Mouse (Mus musculus): ENCODE data around the gene Aktip. TPM values are rescaled to one million over a fixed set of nuclear protein-coding genes. Genes with fewer than 3 reads are reported as not detected.
A peak's percentile ranks its signal among the peaks of the same experiment; 100 is the strongest.

Gene Aktip
- total RNA-seq (2021) = 10 to 100 TPM; 31.6 to 40.4 TPM
- long read RNA-seq, experiment 1, transcript Aktip-205 (10 exons, 2,079 nt) = major isoform, 28 of 51 reads
- long read RNA-seq, experiment 1, transcript Aktip-201 (10 exons, 1,171 nt) = minor isoform, 6 of 51 reads
- long read RNA-seq, experiment 1, partial matches to known transcripts = 5 of 51 reads
- long read RNA-seq, experiment 1, other reads (novel, unspliced or antisense) = 12 of 51 reads
- long read RNA-seq, experiment 2, transcript Aktip-205 (10 exons, 2,079 nt) = major isoform, 25 of 42 reads
- long read RNA-seq, experiment 2, transcript Aktip-201 (10 exons, 1,171 nt) = minor isoform, 10 of 42 reads
- long read RNA-seq, experiment 2, partial matches to known transcripts = 1 of 42 reads
- long read RNA-seq, experiment 2, other reads (novel, unspliced or antisense) = 5 of 42 reads

DNA sequence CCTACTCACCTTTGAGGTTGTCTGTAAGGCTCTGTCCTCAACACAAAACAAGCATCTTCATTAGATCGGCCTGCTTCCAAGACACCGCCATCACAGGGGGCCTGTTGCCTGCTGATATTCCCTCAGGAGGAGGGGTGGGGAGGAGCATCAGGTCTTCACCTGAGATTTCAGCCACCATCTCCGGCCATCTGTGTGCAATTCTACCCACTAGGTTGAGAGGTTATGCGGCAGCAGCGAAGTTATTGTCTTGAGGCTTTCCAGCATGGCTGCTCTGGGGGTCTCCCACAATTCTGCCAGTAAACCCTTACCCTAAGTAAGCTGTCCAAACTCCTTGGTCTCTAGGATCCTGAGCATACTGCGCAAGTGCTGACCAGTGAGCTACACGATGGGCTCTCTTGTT, at the start of gene Aktip:
Aktip (minus strand) TSS at position 101 of the 400 bp plus-strand sequence.
- no peak for DNase-seq

DNA sequence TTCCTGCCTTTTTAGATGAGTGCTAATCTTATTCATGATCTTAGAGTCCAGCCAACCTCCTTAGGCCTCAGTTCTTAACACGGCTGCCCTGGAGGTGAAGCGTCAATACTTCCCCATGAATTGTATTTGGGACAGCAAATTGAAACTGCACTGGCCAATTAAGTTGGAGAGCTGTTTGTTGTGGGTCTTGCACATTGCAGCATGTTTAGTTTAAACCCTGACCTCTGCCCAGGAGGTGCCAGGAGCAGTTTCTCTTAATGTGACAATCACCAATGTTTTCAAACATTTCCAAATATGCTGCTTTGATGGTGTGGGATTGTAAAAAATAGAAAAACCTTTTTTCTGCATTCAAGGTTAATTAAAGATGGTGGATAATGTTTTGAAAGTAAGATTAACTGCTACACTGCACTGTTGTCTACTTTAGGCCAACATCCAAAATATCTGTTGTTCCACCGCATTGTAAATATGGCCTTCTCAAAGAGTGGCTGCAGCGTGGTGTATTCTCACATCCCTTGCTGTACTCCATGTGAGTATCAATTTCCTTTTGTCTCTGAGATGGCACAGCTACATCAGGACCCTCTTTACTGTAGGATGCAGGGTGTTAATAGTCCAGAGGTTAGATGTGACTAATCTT, 46.2 kb upstream of the Aktip start:
- no peak for DNase-seq

DNA sequence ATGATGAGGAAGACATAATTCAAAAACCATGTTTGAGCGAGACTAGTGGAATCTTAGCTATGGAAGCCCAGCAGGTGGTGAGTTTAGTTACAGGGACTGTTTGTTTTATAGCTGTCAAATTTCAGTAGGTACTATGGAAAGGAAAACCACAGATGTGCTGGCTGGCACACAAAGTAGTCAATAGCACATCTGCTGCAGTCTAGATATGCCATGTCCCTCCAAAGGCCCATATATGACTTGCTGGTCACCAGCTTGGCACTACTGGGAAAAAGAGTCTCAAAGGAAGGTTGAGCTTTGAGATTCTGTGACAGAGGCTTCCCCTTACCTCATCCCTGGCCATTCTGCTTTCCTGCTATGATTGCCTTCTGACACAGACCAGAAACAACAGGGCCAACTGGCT, 42.9 kb upstream of the Aktip start:
- no peak for DNase-seq

DNA sequence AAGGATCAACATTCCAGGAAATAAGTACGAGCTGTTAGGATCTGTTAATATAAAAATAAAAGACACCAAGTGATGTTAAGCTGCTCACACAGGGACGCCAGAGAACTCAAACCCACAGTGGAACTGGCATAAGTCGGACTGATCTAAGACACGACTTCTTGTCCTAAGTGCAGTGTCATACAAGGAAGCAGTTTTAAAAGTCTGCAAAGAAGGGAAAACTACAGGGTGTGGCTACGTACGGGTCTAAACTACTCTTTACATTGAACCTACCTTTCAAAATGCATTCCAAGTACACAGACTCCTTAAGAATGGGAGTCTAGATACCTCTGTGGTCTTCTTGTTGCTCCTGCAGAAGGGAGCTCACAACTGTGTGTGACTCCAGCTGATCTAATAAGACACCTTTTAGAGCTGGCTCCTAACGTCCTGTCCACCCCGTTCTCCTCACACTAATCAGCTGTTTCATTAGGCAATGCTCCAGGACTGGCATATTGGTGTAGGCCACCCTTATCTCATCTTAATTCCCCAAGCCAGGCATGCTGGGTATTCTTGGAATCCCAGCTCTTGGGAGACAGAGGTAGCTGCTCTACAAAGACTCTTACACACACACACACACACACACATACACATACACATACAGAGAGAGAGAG, 42.2 kb upstream of the Aktip start:
- no peak for DNase-seq

DNA sequence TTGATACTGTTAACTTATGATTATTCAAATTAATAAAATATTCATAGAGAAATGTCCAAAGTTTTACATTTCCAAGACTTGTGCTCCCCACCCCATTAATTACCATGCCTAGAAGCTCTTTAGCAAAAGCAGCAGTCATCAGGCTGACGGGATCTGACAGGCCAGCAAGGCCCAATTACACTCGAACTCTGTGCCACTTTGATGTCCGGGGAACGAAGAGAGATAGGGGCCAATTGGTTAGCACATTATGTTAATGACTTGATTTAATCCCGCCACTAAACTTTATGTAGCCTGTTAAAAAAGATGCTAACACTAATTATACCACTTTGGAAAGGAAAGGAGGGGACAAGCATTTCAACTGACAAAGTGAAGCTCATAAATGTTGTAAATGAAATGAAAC, 41.6 kb upstream of the Aktip start:
- DNase-seq = no peak

DNA sequence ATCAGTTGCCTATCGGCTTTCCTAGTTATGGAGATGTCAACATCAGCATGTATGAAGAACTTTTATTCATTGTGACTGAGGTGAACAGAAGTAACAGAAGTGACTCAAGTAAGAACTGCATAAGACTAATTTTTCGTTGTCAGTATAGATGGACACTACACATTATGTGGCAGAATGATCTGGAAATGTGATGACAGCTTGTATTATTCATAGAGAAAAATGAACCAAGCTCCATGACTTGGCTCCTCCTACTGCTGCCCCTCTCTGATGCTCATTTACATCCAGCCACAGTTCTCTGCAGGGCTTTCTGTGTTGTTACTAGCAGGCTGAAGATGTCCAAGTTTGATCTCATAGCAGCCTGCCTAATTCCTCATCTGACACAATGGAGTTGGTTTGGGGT, 37.4 kb upstream of the Aktip start:
- no peak for DNase-seq

DNA sequence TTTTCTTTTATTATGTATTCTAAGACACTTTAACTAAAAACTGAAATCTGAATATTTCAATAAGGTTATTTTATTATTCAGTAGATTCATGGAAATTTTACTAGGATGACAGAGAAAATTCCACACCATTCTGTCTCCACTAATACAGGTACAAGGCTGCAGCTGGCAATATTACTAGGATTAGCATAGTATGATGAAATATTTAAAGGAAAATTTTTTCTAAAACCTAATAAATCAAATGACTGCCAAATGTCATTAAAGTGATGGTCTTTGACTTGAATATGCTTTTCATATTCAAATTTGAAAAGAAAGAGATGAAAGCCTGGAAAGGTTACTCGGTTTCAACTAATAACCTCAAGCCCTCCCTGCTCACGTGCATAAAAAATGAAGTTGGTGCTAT, 34.3 kb upstream of the Aktip start:
- no peak for DNase-seq

DNA sequence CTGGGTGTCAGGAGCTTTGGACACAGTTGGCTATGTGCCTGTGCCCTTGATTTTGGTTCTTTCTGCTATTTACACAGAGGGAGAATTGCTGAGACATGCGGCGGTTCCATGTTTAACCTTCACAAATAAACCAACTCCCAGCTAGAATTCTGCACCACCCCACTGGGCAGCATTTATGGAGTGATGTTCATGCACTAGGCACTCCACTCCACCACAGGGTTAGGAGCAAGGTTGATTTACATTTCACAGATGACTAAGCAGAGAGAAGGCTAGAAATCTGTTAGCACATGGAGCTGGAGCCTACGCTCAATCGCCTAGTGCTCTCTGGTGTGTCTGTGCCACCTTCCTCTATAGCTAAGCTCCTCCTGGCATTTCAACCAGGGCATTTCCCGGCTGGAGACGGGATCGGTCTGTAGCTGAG, 27.7 kb upstream of the Aktip start:
- DNase-seq = peak; percentile 58

DNA sequence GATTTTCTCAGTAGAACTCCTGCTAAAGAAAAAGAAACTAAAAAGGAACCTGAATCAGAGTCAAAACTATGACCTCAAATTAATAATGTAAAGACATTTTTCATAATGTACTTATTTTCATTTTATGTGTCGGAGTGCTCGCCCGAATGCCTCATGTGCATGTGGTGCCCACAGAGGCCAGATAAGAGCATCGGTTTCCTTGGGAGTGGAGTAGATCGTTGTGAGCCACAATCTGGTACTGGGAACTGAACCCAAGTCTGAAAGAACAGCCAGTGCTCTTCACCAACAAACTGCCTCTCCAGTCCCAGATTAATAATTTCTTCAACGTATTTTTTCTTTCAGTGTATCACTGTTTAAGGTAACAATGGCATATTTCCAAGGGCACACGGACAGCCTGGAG, 24.5 kb upstream of the Aktip start:
- no peak for DNase-seq

DNA sequence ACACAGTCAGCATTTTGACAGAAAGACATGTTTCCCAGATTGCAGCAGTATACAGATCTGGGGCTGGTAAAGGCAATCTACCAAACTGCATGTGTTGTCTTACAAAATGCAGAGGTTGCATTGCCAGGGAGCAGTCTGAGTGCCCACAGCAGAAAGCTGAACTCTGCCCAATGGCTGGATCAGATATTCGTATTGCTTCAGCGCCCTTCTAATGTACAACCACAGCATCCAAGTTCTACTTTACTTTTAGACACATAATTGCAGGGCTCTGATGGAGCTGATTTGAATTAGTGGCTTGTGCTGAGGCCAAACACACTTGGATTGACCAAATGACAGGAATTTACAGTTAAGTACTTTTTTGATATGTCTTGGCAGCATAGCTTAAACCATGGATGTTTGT, 22.1 kb upstream of the Aktip start:
- no peak for DNase-seq

DNA sequence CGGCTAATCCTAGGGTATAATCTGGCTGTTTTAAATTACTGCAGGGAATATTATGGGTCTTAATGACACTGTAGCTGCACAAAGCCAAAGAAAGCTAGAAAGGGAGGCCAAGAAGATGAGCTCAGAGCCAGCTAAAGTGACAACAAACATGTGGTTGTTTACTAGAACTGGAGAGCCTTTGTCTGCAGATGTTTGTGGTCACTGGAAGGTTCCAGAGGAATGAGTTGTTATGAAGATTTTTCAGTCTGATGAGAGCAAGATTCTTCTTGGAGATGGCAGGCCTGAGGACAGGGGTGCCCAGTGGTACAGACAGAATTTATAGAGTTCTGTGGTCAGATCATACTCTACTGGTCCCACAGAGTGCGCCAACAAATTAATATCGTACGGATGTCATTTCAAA, 18.5 kb upstream of the Aktip start:
- no peak for DNase-seq

DNA sequence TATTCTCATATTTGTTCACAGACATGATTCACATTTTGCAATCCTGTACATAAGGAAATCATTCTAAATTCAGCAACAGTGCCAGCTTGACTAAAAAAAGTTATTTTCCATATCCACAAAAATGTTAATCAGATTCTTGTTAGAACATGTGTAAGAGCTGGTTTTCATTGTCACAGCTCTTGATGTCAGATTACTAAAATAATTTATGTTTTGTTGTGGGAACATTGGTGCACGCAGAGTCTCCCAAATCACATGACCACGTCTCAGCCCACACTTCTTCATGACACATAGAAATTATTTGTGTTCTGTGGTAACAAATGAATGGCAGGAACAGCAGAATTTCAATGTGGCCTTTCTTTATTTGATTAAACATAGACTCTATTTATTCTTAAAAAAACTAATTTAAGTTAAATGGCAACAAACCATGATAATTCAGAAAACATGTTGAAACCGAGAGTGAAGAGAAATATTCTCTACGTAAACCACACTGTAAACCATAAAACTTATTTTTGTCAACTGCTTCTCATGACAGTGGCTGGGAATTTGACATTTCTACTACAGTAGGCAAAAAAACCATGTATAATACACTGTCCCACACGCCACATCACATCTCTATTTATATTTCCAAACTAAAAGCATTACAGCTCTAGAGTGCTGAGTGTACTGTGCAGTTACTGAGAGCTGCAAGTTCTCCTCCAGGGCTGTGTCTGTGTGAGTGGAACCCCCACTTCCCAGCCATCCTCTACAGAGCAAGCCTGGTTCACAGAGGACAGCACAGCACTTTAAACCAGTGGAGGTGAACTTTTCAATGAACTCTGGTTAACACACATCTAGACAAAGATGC, 17.5 kb upstream of the Aktip start:
- DNase-seq = no peak

DNA sequence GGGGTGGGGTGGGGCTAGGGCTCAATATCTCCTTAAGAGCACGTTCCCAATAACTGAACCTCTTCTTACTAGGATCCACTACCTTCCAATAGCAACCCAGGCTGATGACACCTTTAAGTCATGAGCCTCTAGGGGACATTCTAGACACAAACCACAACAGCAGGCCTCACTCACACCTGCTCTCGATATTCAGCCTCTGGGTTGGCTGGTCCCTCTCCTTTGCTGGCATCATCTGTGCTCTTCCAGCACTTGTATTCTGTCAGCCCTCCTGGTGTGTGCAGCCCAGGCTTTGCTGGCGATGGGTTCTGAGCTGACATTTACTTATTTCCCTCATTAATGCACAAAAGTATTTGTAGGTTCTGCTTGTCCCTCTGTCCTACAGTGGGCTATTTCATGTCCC, 14.5 kb upstream of the Aktip start:
- no peak for DNase-seq

DNA sequence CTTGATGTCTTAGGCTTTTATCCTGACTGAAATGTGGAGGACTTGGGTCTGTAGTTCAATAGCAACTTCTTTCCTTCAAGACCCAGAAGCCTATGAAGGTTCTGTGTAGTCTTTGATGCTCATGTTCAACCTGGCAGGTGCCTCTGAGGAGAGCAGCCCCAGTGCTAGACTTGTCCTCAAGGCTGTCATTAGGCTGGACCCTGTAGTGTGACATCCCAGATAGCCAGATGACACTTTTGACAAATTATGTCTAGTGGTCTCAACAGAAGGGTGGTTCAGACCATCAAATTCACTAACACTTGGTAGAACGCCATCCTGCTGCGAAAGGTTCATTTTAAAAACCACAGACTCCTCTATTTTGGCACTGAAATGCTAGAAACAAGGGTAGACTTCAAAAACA, 13.2 kb upstream of the Aktip start:
- DNase-seq = no peak

DNA sequence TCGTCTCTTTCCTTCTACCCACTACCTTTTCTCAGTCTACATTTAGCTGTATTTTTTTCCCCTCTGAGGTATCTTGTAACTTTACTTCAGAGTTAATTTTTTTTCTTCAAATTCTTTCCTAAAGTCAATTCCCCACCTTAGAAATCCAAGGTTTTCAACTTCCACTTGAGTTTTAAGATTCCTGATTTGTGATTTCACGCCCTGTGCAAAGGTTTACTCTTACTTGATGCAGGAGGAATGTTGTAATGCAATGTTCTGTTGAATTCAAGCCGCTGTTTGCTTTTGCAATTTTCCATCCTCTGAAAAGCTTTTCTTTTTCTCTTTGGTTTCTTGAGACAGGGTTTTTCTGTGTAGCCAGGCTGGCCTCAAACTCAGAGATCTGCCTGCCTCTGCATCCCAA, 9.9 kb upstream of the Aktip start:
- DNase-seq = no peak

DNA sequence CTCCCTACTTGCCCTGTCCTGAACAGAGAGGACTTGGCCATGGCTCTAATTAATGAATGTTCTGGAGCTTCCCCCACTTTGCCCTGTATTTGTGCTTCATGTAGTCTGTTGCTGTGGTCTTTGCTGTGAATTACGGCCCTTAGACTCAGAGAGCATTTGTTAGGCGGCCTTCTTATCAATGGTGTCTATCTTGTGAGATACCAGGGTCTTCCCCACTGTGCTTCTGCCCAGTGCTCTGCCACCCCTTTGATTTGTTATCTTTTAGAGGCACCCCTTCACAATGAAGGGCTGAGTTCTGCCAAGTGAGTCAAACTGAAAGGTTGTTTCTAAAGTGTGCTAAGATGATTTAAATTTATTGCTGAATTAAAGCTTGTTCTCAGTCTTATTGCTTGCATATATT, 7.9 kb upstream of the Aktip start:
- no peak for DNase-seq

DNA sequence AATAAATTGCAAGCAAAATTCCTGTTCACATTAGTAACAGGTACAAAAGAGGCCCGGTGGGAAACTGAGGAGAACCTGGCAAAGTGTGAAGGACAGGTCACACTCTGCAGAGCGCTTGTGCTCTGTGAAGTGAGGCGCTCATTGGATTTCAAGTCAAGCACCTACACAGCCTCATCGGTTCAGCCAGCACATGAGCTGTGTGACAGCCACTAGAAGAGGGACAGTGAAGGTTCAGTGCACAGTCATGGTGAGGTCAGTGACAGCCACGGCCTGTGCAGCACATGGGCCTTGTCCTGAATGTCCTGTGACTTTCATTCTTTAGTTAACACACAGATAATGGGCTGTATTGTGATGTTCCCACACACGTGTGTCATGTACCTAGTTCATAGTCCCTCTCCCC, 6.1 kb upstream of the Aktip start:
- no peak for DNase-seq

DNA sequence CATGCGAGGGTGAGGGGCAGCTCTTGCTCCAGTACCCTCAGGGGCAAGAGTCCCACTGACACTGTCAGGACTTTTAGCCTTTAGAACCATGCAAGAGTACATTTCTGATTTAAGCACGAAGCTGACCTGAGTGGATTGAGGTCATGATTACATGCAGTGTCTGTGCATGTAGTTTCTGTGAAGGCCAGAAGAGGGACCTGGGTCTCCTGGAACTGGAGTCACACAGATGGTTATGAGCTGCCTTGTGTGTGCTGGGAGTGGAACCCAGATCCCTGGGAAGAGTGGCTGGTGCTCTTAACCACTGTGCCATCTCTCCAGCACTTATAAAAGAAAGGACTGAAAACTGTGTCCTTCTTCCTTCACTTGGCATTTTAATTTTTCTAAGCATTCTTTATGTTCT, 1.4 kb upstream of the Aktip start:
- no peak for DNase-seq

DNA sequence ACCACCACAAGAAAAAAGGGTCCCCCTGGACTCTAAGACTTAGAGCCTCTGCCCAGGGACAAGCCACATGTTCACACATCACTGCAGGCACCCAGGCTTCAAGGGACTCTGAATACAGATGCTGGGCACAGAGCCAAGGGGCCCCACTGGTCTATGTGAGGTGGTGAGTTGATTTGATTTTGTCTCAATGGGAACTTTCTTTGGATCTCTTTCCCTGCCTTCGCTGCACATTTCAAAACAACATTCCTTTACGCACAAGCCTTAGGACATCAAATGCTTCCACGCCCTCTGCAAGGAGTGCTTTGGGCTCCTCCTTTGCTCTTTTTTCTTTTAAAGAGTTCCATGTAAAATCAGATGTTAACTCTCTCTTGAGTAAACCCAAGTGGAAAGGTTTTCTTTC, 1.7 kb downstream of the Aktip start:
- no peak for DNase-seq

DNA sequence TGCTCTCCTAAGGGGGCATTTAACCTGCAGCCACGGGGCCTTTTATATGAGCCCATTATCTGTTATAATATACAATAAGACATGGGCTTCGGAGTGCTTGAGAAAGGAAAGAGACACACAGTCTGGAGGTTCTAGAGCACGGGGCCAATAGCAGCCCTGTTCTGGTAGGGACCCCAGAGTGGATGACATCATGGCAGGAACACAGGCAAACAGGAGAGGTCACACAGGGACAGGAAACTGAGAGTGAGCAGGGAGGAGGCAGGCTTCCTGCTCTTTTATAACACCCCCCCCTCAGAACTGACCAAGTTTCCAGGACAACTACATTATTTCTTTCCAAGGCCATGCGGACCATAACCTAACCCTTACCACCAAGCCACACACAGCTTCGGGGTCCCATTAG, 2.5 kb downstream of the Aktip start:
- DNase-seq = no peak

DNA sequence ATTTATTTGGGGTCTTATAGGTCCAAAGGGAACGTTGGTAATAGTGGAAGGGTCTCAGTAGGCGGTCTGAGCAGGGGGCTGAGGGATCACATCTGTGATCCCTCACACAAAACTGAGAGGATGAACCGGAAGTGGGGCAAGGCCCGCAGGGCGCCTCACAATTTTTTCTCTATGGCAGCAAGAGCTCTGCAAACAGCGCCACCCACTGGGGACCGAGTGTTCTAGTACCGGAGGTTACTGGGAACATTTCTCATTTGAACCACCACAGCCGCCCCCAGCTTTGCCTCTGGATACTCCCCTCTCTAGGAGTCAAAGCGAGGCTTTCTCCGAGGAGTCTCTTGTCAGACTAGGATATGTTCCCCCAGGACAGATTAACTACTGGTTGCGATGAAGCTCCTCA, 3.1 kb downstream of the Aktip start:
- peak; percentile 13 for DNase-seq

DNA sequence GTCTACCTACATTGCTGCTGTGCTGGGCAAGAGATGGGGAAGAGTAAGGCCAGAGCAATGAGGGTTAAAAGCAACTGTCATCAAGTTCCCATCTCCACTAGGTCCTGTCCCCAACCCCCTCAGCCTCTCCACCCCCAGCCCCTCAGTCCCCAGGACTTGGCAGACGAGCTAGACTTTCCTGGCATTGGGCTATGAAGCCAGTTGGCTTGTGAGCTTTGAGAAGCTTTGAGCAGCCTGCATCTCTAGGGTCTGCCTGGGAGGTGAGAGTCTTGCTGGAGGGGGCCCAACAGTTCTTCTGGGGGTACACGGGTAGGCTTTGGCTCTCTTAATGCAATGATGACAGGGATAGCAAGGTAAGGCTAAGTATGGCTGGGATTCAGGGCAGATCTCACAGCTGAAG, 5.7 kb downstream of the Aktip start:
- DNase-seq = no peak

DNA sequence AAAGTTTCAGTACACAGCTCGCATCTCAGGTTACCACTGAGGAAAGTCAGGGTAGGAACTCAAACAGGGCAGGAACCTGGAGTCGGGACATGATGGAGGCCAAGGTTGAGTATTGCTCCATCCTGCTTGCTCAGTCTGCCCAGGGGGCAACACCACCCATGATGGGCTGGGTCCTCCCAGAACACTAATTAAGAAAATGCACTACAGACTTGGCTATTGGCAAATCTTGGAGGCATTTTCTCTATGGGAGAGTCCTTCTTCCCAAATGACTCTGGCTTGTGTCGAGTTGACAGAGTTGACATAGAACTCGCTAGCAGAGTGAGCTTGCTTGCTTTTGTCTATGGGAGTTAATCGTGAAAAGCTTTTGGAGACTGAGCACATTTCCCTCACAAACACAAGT, 6.8 kb downstream of the Aktip start:
- DNase-seq = no peak
